Mouse (Mus musculus) embryonic facial prominence, embryonic 10.5 days (tissue): ENCODE data around the gene Prrx2. TPM values are rescaled to one million over a fixed set of nuclear protein-coding genes. Genes with fewer than 3 reads are reported as not detected.
A peak's percentile ranks its signal among the peaks of the same experiment; 100 is the strongest.

Experiments used
- DNase-seq: peaks from one replicate; pipeline ENCODE4 v3.0.0-alpha.2; 2017; ENCODE audit warnings: low spot score
- H3K27ac ChIP-seq: fragments of 300-500 bp; sonication (generic); replicated peaks from 2 replicates; pipeline ENCODE4 v1.5.1; 2016; ENCODE audit warnings: mild to moderate bottlenecking
- H3K27me3 ChIP-seq: fragments of 300-500 bp; sonication (generic); replicated peaks from 2 replicates; pipeline ENCODE4 v1.6.1; 2016; ENCODE audit warnings: low read depth, mild to moderate bottlenecking; ENCODE audit not compliant: poor library complexity, severe bottlenecking
- H3K36me3 ChIP-seq: fragments of 300-500 bp; sonication (generic); replicated peaks from 2 replicates; pipeline ENCODE4 v1.6.1; 2016; ENCODE audit warnings: mild to moderate bottlenecking, moderate library complexity
- H3K4me1 ChIP-seq: fragments of 300-500 bp; sonication (generic); 2 replicates; pipeline ENCODE4 v1.6.1; 2016
- H3K4me3 ChIP-seq: fragments of 300-500 bp; sonication (generic); 2 replicates; pipeline ENCODE4 v1.5.1; 2016; ENCODE audit warnings: mild to moderate bottlenecking, moderate library complexity
- H3K9me3 ChIP-seq: fragments of 300-500 bp; sonication (generic); 2 replicates; pipeline ENCODE4 v1.6.1; 2016; ENCODE audit warnings: mild to moderate bottlenecking
- WGBS: fragments of 180-500 bp; shearing (Covaris S2); methylation state at CpG from one replicate; pipeline ENCODE4 v1.1.7; 2016; 5-methylcytosine and 5-hydroxymethylcytosine counted together
- polyA plus RNA-seq: library from polyadenylated mRNA; unstranded; fragments of >200 nt; fragmentation: Nextera tagmentation; extraction: Ambion mirVana; gene quantifications from 2 replicates; pipeline ENCODE4 v1.2.1, GENCODE M21; 2016

The Prrx2 gene
- polyA plus RNA-seq, 1 experiment from 2014 or later = 87.6 TPM

DNA sequence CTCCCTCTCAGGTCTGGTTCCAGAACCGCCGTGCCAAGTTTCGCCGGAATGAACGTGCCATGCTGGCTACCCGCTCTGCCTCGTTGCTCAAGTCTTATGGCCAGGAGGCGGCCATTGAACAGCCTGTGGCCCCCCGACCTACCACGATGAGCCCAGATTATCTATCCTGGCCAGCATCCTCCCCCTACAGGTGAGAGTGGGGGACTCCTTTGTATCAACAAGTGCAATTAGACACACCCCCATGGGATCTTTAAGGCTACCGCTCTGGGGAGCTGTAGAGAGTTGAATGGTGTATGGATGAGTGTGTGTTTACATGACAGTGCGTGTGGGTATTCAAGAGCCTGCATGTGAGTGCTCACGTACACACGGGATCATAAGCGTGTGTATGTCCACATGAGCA is 44.7 kb downstream of the Prrx2 start:
- DNase-seq = no peak
- 94% methylated on average over 15 of the region's 15 CpGs for WGBS
- no peaks in the 10 kb centered on the region for H3K27me3 ChIP-seq
- H3K27ac ChIP-seq = no peak overlapping the region
- H3K4me3 ChIP-seq = no peak overlapping the region
- peaks cover 23% of the 10 kb centered on the region for H3K4me1 ChIP-seq
- H3K36me3 ChIP-seq = peaks cover 69% of the 10 kb centered on the region
- H3K9me3 ChIP-seq = no peaks in the 10 kb centered on the region

DNA sequence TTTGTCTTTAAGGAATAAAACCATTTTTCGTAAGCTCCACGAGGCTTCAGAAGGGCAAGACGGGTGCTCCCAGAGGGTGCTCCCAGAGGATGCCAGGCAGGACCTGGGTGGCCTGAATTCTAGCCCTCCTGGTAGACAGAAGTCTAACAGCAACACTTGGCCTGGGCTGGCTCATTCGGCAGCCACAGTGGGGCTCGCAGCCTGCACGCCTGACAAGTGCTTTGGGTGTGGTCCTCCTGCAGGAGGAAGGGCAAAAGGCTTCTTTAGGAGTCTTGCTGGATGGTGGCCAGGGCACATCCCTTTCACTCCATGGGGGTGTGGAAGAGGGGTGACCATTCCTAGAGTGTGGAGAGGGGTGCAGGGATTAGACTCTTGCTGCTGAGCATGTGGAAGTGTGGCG is 46.4 kb downstream of the Prrx2 start:
- no peak for DNase-seq
- no peaks in the 10 kb centered on the region for H3K27me3 ChIP-seq
- no peak overlapping the region for H3K4me3 ChIP-seq
- H3K4me1 ChIP-seq = peaks cover 16% of the 10 kb centered on the region
- H3K36me3 ChIP-seq = peaks cover 77% of the 10 kb centered on the region
- no peak overlapping the region for H3K27ac ChIP-seq
- 0 out of 2 replicates have a peak, but pooled peaks cover 2% of the 10 kb centered on the region for H3K9me3 ChIP-seq
- 88% methylated on average over 7 of the region's 7 CpGs for WGBS

DNA sequence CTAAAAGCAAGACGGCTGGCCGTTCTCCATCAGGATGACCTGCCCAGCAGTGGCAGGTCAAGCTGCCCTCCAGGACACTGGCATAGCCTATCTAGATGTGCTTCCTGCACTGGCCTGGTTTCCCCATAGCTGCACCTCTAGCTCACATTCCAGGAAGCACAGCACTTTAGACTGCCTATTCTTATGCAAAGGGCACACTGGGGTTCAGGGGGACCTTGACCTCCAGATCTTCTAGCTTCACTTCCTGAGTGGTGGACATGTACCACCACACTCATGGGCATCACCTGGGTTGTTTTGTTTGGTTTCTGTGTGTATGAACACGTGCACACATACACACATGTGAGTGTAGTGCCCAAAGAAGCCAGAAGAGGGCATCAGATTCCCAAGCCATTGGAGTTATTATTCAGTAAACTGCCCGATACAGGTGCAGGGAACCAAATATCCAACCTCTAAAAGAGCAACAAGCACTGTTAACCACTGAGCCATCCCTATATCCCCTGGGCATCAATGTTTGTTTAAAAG is 50.1 kb downstream of the Prrx2 start:
- Histone ChIP-seq H3K4me1 (peaks cover 17% of the 10 kb centered on the region), H3K4me3 (no peak overlapping the region), H3K27ac (no peak overlapping the region), H3K27me3 (no peaks in the 10 kb centered on the region), H3K9me3 (0 out of 2 replicates have a peak, but pooled peaks cover 2% of the 10 kb centered on the region), H3K36me3 (peaks cover 58% of the 10 kb centered on the region)
- DNase-seq = no peak
- WGBS = 95% methylated on average over 4 of the region's 4 CpGs

DNA sequence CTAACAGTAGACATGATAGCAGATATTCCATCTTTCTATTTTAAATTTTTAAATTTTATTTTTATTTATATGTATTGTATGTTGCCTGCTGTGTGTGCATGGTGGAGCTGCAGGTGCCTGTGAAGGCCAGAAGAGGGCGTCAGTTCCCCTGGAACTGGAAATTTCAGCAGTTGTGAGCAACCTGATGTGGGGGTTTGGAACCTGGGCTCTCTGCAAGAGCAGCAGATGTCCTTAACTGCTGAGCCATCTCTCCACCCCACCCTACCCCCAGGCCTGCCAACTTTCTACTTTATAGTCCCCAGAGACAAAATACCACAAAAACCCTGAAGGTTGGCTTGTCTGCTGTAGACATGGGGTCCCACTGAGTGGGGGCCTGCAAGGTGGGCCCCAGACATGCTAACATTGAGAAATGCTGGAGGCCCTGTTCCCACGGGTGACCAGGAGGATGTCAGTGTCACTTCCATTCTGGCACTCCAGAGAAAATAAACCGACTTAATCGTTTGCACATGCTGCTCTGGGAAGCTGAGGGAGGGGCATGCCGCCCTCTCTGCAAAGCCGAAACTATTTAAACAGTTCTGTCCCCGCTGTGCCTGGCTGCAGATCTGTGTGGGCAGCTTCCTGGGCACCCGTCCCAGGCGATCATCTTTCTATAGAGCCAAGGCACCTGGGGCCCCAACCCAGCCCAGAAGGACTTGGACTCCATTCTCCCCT is 50.8 kb downstream of the Prrx2 start:
- Histone ChIP-seq H3K27ac (peak overlapping the region; percentile 84), H3K36me3 (peaks cover 51% of the 10 kb centered on the region), H3K9me3 (0 out of 2 replicates have a peak, but pooled peaks cover 2% of the 10 kb centered on the region), H3K4me1 (peaks cover 24% of the 10 kb centered on the region), H3K27me3 (no peaks in the 10 kb centered on the region), H3K4me3 (peak overlapping the region; percentile 21; the same call in 1 of the 2 replicates)
- WGBS = 29% methylated on average over 9 of the region's 9 CpGs
- DNase-seq = peak; percentile 79

DNA sequence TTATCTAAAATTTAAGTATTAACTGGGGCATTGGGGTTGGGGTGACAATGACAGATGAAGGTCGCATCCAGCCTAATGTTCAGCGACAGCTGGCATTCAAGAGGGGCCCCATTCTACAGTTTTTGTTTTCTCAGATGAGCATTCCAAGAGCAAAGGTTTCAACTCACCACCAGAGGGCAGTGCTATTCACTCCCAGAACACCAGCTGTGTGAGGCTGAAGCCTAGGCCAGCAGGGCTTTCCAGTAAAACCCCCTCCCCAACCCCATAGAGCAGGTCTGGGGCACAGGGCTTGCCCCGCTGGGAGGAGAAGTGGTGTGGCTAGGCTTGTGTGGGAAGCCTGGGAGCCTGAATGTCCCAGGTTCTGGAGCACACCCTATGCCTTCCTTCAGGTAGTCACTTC is 56.2 kb downstream of the Prrx2 start:
- 10% methylated on average over 3 of the region's 3 CpGs for WGBS
- Histone ChIP-seq H3K9me3 (no peaks in the 10 kb centered on the region), H3K36me3 (peaks cover 10% of the 10 kb centered on the region), H3K27ac (no peak overlapping the region; the same call in 1 of the 2 replicates), H3K27me3 (peaks cover 7% of the 10 kb centered on the region; the same call in 1 of the 2 replicates), H3K4me3 (no peak overlapping the region), H3K4me1 (peaks cover 44% of the 10 kb centered on the region)
- DNase-seq = peak; percentile 71

DNA sequence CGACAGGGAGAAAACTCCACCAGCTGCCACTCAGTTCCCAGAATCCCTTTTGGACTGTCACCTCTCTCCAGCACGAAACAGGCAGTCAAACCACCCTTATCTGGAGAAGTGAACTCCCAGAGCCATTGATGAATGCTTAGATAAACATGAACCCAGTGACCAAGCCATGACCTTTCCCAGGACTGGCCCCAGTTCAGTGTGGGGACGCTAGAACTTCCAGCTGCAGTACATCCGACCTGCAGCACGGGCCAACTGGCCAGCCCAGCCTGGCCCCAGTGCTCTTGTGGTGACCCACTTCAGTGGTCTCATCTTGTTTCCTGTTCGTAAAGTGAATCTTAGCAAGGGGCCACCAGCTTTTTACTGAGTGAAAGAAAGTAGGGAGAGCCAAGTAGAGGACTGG is 58.6 kb downstream of the Prrx2 start:
- 26% methylated on average over 6 of the region's 6 CpGs for WGBS
- peaks cover 7% of the 10 kb centered on the region; the same call in 1 of the 2 replicates for H3K27me3 ChIP-seq
- no peak overlapping the region for H3K4me3 ChIP-seq
- peak overlapping the region; percentile 45; the same call in 1 of the 2 replicates for H3K27ac ChIP-seq
- no peak for DNase-seq
- no peaks in the 10 kb centered on the region for H3K9me3 ChIP-seq
- H3K36me3 ChIP-seq = peaks cover 4% of the 10 kb centered on the region
- peaks cover 52% of the 10 kb centered on the region for H3K4me1 ChIP-seq

DNA sequence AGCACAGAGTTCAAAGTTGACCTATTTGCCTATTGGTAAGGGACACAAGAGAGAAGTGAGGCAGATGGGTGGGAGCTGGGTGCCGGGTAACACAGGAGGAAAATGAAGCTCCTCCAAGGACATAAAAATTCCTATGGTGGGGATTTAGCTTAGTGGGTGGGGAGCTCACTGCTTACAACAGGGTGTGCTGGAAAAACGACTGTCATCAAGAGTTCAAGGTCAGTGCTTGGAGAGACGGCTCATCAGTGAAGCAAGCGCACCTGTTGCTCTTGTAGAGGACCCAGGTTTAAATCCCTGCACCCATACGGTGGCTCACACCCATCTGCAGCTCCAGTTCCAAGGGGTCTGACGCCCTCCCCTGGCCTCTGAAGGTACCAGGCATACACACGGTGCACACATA is 59.2 kb downstream of the Prrx2 start:
- H3K4me3 ChIP-seq = no peak overlapping the region
- H3K27ac ChIP-seq = no peak overlapping the region
- H3K9me3 ChIP-seq = no peaks in the 10 kb centered on the region
- H3K27me3 ChIP-seq = peaks cover 7% of the 10 kb centered on the region; the same call in 1 of the 2 replicates
- H3K36me3 ChIP-seq = peaks cover 4% of the 10 kb centered on the region
- DNase-seq = no peak
- WGBS = 84% methylated on average over 7 of the region's 7 CpGs
- H3K4me1 ChIP-seq = peaks cover 52% of the 10 kb centered on the region

DNA sequence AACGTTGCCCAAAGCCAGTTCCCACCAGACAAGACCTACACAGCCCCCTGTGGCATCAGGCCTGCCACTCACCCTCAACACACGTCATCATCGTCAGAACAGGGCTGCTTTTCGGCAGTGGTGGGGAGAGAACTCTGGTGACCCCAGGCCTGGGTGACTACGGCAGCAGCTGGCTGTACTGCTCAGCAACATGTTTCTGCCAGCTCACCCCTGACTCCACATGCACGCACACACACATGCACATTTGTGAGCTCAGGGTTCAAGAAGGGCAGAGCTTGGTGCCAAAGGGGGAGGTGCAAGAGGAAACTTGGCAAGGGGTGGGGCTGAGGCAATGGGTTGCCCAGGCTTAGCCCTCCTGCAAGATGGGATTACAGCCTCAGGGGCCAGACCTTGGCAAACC is 62.5 kb downstream of the Prrx2 start:
- DNase-seq = no peak
- Histone ChIP-seq H3K27me3 (peaks cover 23% of the 10 kb centered on the region), H3K27ac (peak overlapping the region; percentile 54), H3K36me3 (peaks cover 11% of the 10 kb centered on the region), H3K4me3 (no peak overlapping the region), H3K4me1 (peaks cover 53% of the 10 kb centered on the region), H3K9me3 (no peaks in the 10 kb centered on the region)
- WGBS = 38% methylated on average over 6 of the region's 6 CpGs

DNA sequence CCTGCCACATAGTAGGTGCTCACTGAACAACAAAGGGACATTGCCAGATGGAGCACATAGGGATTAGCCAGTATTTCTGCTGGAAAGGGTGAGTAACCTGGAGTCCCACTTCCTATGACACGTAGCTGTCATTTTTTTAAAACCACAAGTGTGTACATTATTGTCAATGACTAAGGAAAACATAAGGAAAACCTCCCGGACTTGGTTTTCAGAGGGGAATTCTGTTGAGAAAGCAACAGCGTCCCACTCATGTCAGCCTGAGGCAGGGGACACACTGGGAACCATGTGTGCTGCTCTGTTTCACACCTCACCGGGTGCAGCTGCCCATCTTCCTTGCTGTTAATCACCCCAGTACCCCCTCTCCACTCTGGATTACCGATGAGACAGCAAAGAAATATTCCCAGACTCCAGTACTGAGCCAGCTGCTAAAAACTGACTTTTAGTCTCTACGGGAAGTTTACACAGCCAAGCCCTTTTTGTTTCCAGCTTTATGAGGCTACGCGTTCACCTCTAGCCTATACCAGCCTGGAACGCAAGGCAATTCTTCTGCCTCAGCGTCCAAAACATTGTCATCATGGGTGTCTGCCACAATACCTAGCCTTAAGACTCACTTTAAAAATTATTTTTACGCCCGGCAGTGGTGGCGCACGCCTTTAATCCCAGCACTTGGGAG is 64.8 kb downstream of the Prrx2 start:
- DNase-seq = no peak

DNA sequence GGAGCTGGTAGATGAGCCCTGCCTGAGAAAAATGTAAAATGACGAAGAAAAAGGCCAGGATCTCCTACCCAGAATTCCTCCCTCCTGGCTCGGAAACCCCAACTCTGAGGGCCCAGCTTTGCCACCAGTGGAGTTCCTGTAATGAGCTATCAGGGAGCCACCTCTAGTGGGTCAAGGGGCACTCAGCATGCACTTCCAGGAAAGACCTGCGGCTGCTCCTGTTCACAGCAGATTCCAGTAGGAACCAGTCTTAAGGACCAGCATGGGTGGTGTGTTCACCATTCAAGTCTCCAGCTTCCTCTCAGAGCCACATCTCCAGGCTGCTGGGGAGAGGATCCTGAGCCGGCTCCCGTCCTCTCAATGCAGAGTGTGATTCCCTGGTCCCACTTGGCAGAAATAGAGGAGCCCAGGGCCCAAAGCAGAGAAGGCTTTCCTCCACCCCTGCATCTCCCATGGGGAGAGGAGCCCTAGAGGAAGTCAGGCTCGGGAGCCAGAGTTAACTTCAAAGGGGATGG is 66.9 kb downstream of the Prrx2 start:
- DNase-seq = no peak
- 0 out of 2 replicates have a peak, but pooled peaks cover 8% of the 10 kb centered on the region for H3K36me3 ChIP-seq
- peak overlapping the region; percentile 57 for H3K27ac ChIP-seq
- H3K4me3 ChIP-seq = peak overlapping the region; percentile 66
- H3K27me3 ChIP-seq = peaks cover 40% of the 10 kb centered on the region
- 57% methylated on average over 6 of the region's 6 CpGs for WGBS
- peaks cover 47% of the 10 kb centered on the region for H3K4me1 ChIP-seq
- H3K9me3 ChIP-seq = no peaks in the 10 kb centered on the region

More for the DNA sequence above, 64.8 kb downstream of the Prrx2 start:
- H3K27me3 ChIP-seq = peaks cover 33% of the 10 kb centered on the region
- H3K27ac ChIP-seq = no peak overlapping the region
- 92% methylated on average over 14 of the region's 14 CpGs for WGBS
- no peaks in the 10 kb centered on the region for H3K9me3 ChIP-seq
- peaks cover 51% of the 10 kb centered on the region for H3K4me1 ChIP-seq
- H3K4me3 ChIP-seq = no peak overlapping the region
- H3K36me3 ChIP-seq = 0 out of 2 replicates have a peak, but pooled peaks cover 8% of the 10 kb centered on the region

DNA sequence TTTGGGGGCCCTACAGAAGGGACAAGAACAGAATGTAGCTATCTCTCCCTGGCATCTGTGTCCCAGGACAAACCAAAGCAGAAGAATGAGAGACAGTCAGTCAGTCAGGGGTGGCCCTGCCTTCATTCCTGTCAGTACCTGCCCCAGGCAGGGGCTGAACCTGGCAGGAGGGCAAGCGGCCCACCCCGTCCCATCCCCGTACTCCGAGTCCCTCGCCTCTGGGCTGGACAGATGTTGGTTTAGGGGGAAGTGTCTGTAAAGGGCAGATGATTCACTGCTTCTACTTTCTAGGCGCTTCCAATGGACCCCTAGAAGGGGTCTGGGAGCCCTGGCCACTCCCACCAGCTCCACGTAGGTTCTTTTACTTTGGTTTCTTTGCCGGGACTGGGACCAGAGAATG is 67.5 kb downstream of the Prrx2 start:
- no peak for DNase-seq
- H3K36me3 ChIP-seq = 0 out of 2 replicates have a peak, but pooled peaks cover 8% of the 10 kb centered on the region
- 25% methylated on average over 8 of the region's 8 CpGs for WGBS
- peak overlapping the region; percentile 74 for H3K27ac ChIP-seq
- H3K4me3 ChIP-seq = peak overlapping the region; percentile 66
- no peaks in the 10 kb centered on the region for H3K9me3 ChIP-seq
- peaks cover 40% of the 10 kb centered on the region for H3K27me3 ChIP-seq
- H3K4me1 ChIP-seq = peaks cover 43% of the 10 kb centered on the region
